Mouse (Mus musculus): Measurements from ENCODE around the gene Gm10972. TPM values are rescaled to one million over a fixed set of nuclear protein-coding genes. Genes with fewer than 3 reads are reported as not detected.
"Not testable (repeated sequence)": the region's sequence is repeated elsewhere in the genome, so short reads cannot be mapped to it uniquely, and the experiment has no call there.

Gene Gm10972
- polyA plus RNA-seq, 1 experiment from 2014 or later: not detected

- ATAC-seq (replicated peaks; ENCODE audit: low FRiP score); H3K4me1 ChIP-seq (replicated peaks; ENCODE audit: control insufficient read depth, insufficient read depth, low read length); H3K27me3 ChIP-seq (ENCODE audit: control insufficient read depth, insufficient read depth, low read length); H3K9ac ChIP-seq (ENCODE audit: low read length); DNase-seq (ENCODE audit: low spot score); H3K36me3 ChIP-seq (ENCODE audit: control insufficient read depth, insufficient read depth, low read length); H3K4me3 ChIP-seq (ENCODE audit: low read depth, low read length); H3K27ac ChIP-seq (ENCODE audit: low read depth, low read length); H3K9me3 ChIP-seq (ENCODE audit: control insufficient read depth, low read length); H3K4me2 ChIP-seq (ENCODE audit: low read depth, low read length, severe bottlenecking): not testable (repeated sequence)
- WGBS: 87% methylated on average over 9 of the region's 9 CpGs
Measured at GRCm38 (mm10) chr3:94675101-94675500, 32.2 kb downstream of the Gm10972 start.

- 75% methylated on average over 8 of the region's 8 CpGs for WGBS
- Histone ChIP-seq H3K27me3 (ENCODE audit: control insufficient read depth, insufficient read depth, low read length) (no peaks in the 10 kb centered on the region), H3K9ac (ENCODE audit: low read length) (no peak overlapping the region), H3K9me3 (ENCODE audit: control insufficient read depth, low read length) (no peaks in the 10 kb centered on the region), H3K4me1 (replicated peaks; ENCODE audit: control insufficient read depth, insufficient read depth, low read length) (no peaks in the 10 kb centered on the region), H3K4me2 (ENCODE audit: low read depth, low read length, severe bottlenecking) (no peak overlapping the region), H3K4me3 (ENCODE audit: low read depth, low read length) (no peak overlapping the region), H3K27ac (ENCODE audit: low read depth, low read length) (no peak overlapping the region), H3K36me3 (ENCODE audit: control insufficient read depth, insufficient read depth, low read length) (no peaks in the 10 kb centered on the region)
- no peak for ATAC-seq (replicated peaks; ENCODE audit: low FRiP score)
- DNase-seq (ENCODE audit: low spot score): no peak
Measured at GRCm38 (mm10) chr3:94679351-94679841, 36.5 kb downstream of the Gm10972 start.

GRCm38 (mm10) chr3:94680032-94680431 lies 37.1 kb downstream of the Gm10972 start:
- H3K36me3 ChIP-seq (ENCODE audit: control insufficient read depth, insufficient read depth, low read length); H3K9ac ChIP-seq (ENCODE audit: low read length); H3K27ac ChIP-seq (ENCODE audit: low read depth, low read length); DNase-seq (ENCODE audit: low spot score); H3K4me3 ChIP-seq (ENCODE audit: low read depth, low read length); H3K4me1 ChIP-seq (replicated peaks; ENCODE audit: control insufficient read depth, insufficient read depth, low read length); H3K4me2 ChIP-seq (ENCODE audit: low read depth, low read length, severe bottlenecking); H3K27me3 ChIP-seq (ENCODE audit: control insufficient read depth, insufficient read depth, low read length); ATAC-seq (replicated peaks; ENCODE audit: low FRiP score); H3K9me3 ChIP-seq (ENCODE audit: control insufficient read depth, low read length): not testable (repeated sequence)
- WGBS: 92% methylated on average over 12 of the region's 12 CpGs

- 90% methylated on average over 16 of the region's 16 CpGs for WGBS
Measured at GRCm38 (mm10) chr3:94680783-94681182, 37.9 kb downstream of the Gm10972 start.

GRCm38 (mm10) chr3:94683646-94684045 lies 40.7 kb downstream of the Gm10972 start:
- H3K27me3 ChIP-seq (ENCODE audit: control insufficient read depth, insufficient read depth, low read length): no peaks in the 10 kb centered on the region
- WGBS: 85% methylated on average over 6 of the region's 6 CpGs
- DNase-seq (ENCODE audit: low spot score): no peak

More at GRCm38 (mm10) chr3:94680783-94681182, 37.9 kb downstream of the Gm10972 start:
- Histone ChIP-seq H3K27ac (ENCODE audit: low read depth, low read length) (no peak overlapping the region), H3K36me3 (ENCODE audit: control insufficient read depth, insufficient read depth, low read length) (no peaks in the 10 kb centered on the region), H3K4me3 (ENCODE audit: low read depth, low read length) (no peak overlapping the region), H3K9ac (ENCODE audit: low read length) (no peak overlapping the region), H3K9me3 (ENCODE audit: control insufficient read depth, low read length) (no peaks in the 10 kb centered on the region), H3K4me1 (replicated peaks; ENCODE audit: control insufficient read depth, insufficient read depth, low read length) (no peaks in the 10 kb centered on the region), H3K27me3 (ENCODE audit: control insufficient read depth, insufficient read depth, low read length) (no peaks in the 10 kb centered on the region), H3K4me2 (ENCODE audit: low read depth, low read length, severe bottlenecking) (no peak overlapping the region)
- ATAC-seq (replicated peaks; ENCODE audit: low FRiP score) (no peak), DNase-seq (ENCODE audit: low spot score) (no peak)

DNA sequence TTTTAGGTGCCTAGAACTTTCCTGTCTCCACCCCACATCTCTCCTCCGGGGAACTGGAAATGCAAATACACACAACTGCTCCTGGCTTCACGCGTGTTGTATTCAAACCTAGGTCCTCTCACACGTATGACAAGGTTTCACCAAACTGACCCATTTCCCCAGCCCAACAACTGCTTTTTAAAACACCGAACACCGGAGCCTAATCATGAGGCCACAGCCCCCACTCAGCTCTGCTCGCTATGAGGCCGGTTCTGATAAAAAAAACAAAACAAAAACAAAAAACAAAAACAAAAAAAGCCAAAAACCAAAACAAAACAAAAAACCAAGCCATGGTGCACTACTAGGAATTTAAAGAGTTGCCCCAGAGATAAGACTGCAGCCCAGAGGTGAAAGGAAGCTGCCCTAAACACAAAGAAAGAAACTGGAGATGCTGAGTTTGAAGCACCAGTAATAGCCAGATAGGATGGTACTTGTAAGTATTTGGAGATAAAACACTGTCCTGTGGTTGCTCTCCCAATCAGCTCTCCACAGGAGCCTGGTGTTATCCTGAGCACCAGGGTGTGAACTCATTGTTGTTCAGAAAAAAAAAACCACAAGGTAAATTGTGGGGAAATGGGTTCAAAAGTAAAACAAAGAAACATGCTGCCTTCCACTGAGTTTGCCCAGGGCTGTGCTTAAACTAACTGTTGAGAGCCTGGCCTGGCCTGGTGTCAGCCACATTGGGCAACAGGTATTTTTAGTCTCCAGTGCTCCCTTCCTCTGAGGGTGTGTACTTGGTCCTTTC lies 43.3 kb downstream of the Gm10972 start:
- H3K9me3 ChIP-seq (ENCODE audit: control insufficient read depth, low read length); H3K4me2 ChIP-seq (ENCODE audit: low read depth, low read length, severe bottlenecking); H3K27ac ChIP-seq (ENCODE audit: low read depth, low read length); H3K9ac ChIP-seq (ENCODE audit: low read length); H3K4me1 ChIP-seq (replicated peaks; ENCODE audit: control insufficient read depth, insufficient read depth, low read length); H3K36me3 ChIP-seq (ENCODE audit: control insufficient read depth, insufficient read depth, low read length); ATAC-seq (replicated peaks; ENCODE audit: low FRiP score); H3K4me3 ChIP-seq (ENCODE audit: low read depth, low read length); DNase-seq (ENCODE audit: low spot score); H3K27me3 ChIP-seq (ENCODE audit: control insufficient read depth, insufficient read depth, low read length): not testable (repeated sequence)
- WGBS: 86% methylated on average over 8 of the region's 8 CpGs

More at GRCm38 (mm10) chr3:94683646-94684045, 40.7 kb downstream of the Gm10972 start:
- Histone ChIP-seq H3K4me1 (replicated peaks; ENCODE audit: control insufficient read depth, insufficient read depth, low read length) (no peaks in the 10 kb centered on the region), H3K27ac (ENCODE audit: low read depth, low read length) (no peak overlapping the region), H3K36me3 (ENCODE audit: control insufficient read depth, insufficient read depth, low read length) (no peaks in the 10 kb centered on the region), H3K4me2 (ENCODE audit: low read depth, low read length, severe bottlenecking) (no peak overlapping the region), H3K4me3 (ENCODE audit: low read depth, low read length) (no peak overlapping the region), H3K9me3 (ENCODE audit: control insufficient read depth, low read length) (no peaks in the 10 kb centered on the region), H3K9ac (ENCODE audit: low read length) (no peak overlapping the region)
- ATAC-seq (replicated peaks; ENCODE audit: low FRiP score): no peak

- not testable (repeated sequence) for H3K9ac ChIP-seq (ENCODE audit: low read length); H3K27me3 ChIP-seq (ENCODE audit: control insufficient read depth, insufficient read depth, low read length); H3K9me3 ChIP-seq (ENCODE audit: control insufficient read depth, low read length); ATAC-seq (replicated peaks; ENCODE audit: low FRiP score); H3K4me2 ChIP-seq (ENCODE audit: low read depth, low read length, severe bottlenecking); H3K27ac ChIP-seq (ENCODE audit: low read depth, low read length); H3K4me1 ChIP-seq (replicated peaks; ENCODE audit: control insufficient read depth, insufficient read depth, low read length); H3K4me3 ChIP-seq (ENCODE audit: low read depth, low read length); H3K36me3 ChIP-seq (ENCODE audit: control insufficient read depth, insufficient read depth, low read length); DNase-seq (ENCODE audit: low spot score)
- 77% methylated on average over 3 of the region's 3 CpGs for WGBS
Measured at GRCm38 (mm10) chr3:94688698-94689097, 45.8 kb downstream of the Gm10972 start.

DNA sequence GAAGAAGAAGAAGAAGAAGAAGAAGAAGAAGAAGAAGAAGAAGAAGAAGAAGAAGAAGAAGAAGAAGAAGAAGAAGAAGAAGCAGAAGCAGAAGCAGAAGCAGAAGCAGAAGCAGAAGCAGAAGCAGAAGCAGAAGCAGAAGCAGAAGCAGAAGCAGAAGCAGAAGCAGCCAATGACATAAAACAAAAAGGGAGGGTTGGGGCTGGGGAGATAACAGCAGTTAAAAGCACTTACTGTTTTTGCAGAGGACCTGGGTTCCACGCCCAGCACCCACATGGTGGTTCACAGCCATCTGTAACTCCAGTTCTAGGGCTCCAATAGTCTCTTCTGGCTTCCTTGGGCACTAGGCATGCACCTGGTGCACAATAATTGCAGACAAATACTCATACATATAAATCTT lies 46.3 kb downstream of the Gm10972 start:
- H3K9ac ChIP-seq (ENCODE audit: low read length); DNase-seq (ENCODE audit: low spot score): not testable (repeated sequence)
- 80% methylated on average over 1 of the region's 1 CpGs for WGBS

GRCm38 (mm10) chr3:94690162-94690561 lies 47.2 kb downstream of the Gm10972 start:
- H3K4me1 ChIP-seq (replicated peaks; ENCODE audit: control insufficient read depth, insufficient read depth, low read length); H3K27me3 ChIP-seq (ENCODE audit: control insufficient read depth, insufficient read depth, low read length); H3K4me3 ChIP-seq (ENCODE audit: low read depth, low read length); ATAC-seq (replicated peaks; ENCODE audit: low FRiP score); H3K27ac ChIP-seq (ENCODE audit: low read depth, low read length); H3K4me2 ChIP-seq (ENCODE audit: low read depth, low read length, severe bottlenecking); H3K9ac ChIP-seq (ENCODE audit: low read length); H3K9me3 ChIP-seq (ENCODE audit: control insufficient read depth, low read length); DNase-seq (ENCODE audit: low spot score); H3K36me3 ChIP-seq (ENCODE audit: control insufficient read depth, insufficient read depth, low read length): not testable (repeated sequence)
- WGBS: 56% methylated on average over 6 of the region's 6 CpGs

More for the DNA sequence above, 46.3 kb downstream of the Gm10972 start:
- H3K4me3 ChIP-seq (ENCODE audit: low read depth, low read length); H3K36me3 ChIP-seq (ENCODE audit: control insufficient read depth, insufficient read depth, low read length); H3K9me3 ChIP-seq (ENCODE audit: control insufficient read depth, low read length); H3K4me1 ChIP-seq (replicated peaks; ENCODE audit: control insufficient read depth, insufficient read depth, low read length); H3K27ac ChIP-seq (ENCODE audit: low read depth, low read length); ATAC-seq (replicated peaks; ENCODE audit: low FRiP score); H3K4me2 ChIP-seq (ENCODE audit: low read depth, low read length, severe bottlenecking); H3K27me3 ChIP-seq (ENCODE audit: control insufficient read depth, insufficient read depth, low read length): not testable (repeated sequence)
